Mouse (Mus musculus) hematopoietic stem cell, adult 5-6 weeks (primary cell): ENCODE results near the gene Mettl27. TPM values are rescaled to one million over a fixed set of nuclear protein-coding genes. Genes with fewer than 3 reads are reported as not detected.

Experiments used
- total RNA-seq: library from RNA; stranded (forward); fragments of 172-1452, 232-1000 nt; gene quantifications from 2 replicates; pipeline ENCODE4 v1.2.3, GENCODE M21; 2017

Mettl27 gene
- total RNA-seq, 1 experiment from 2014 or later: 13.8 TPM

Other genes starting within 250 kb of the Mettl27 start
- 15.9 and 19.9 TPM in 2 replicates for gene Limk1, start 243.8 kb upstream of the Mettl27 start, total RNA-seq
- not detected in 2 replicates for gene Eln, start 185.0 kb upstream of the Mettl27 start, total RNA-seq
- gene Tmem270, start 25.6 kb upstream of the Mettl27 start, total RNA-seq: not detected in 2 replicates
- gene Cldn13, start 16.8 kb upstream of the Mettl27 start, total RNA-seq: 0.88 and 15.9 TPM in 2 replicates
- gene Cldn4, start 14.6 kb downstream of the Mettl27 start, total RNA-seq: 0.81 TPM in 1 of 2 replicates, not detected in the other
- gene Cldn3, start 53.8 kb downstream of the Mettl27 start, total RNA-seq: not detected in 2 replicates
- 27.1 and 41.0 TPM in 2 replicates for gene Abhd11, start 76.8 kb downstream of the Mettl27 start, total RNA-seq
- gene Stx1a, start 91.1 kb downstream of the Mettl27 start, total RNA-seq: not detected in 2 replicates
- gene Dnajc30, start 131.8 kb downstream of the Mettl27 start, total RNA-seq: 4.2 and 7.8 TPM in 2 replicates
- gene Bud23, start 132.6 kb downstream of the Mettl27 start, total RNA-seq: 28.5 and 51.7 TPM in 2 replicates
- 0.50 and 1.6 TPM in 2 replicates for gene Vps37d, start 145.9 kb downstream of the Mettl27 start, total RNA-seq
- gene Mlxipl, start 157.5 kb downstream of the Mettl27 start, total RNA-seq: not detected in 2 replicates
- 10.6 and 23.4 TPM in 2 replicates for gene Tbl2, start 217.3 kb downstream of the Mettl27 start, total RNA-seq
- 34.8 and 35.0 TPM in 2 replicates for gene Bcl7b, start 235.9 kb downstream of the Mettl27 start, total RNA-seq